Mouse (Mus musculus) limb, embryonic 11.5 days (tissue): ENCODE data around the gene Abca13. TPM values are rescaled to one million over a fixed set of nuclear protein-coding genes. Genes with fewer than 3 reads are reported as not detected.

ENCODE experiments used
- ATAC-seq: fragments of 200-750 bp; cut with Nextera tagmentation; 2 replicates; pipeline ENCODE4 v1.8.0; 2017; ENCODE audit warnings: low read depth; ENCODE audit not compliant: insufficient number of reproducible peaks, low FRiP score, low TSS enrichment
- DNase-seq: peaks from one replicate; pipeline ENCODE4 v3.0.0-alpha.2; 2015; ENCODE audit warnings: low spot score
- H3K27ac ChIP-seq: fragments of 300-500 bp; sonication (generic); replicated peaks from 2 replicates; pipeline ENCODE4 v1.5.1; 2014; ENCODE audit warnings: low read depth, mild to moderate bottlenecking, low read length
- H3K27me3 ChIP-seq: fragments of 300-500 bp; sonication (generic); 2 replicates; pipeline ENCODE4 v1.6.1; 2014; ENCODE audit warnings: mild to moderate bottlenecking, low read length, mixed read lengths; ENCODE audit not compliant: control insufficient read depth, insufficient read depth
- H3K36me3 ChIP-seq: fragments of 300-500 bp; sonication (generic); 2 replicates; pipeline ENCODE4 v1.6.1; 2014; ENCODE audit warnings: mild to moderate bottlenecking, low read length, moderate library complexity, mixed read lengths; ENCODE audit not compliant: control insufficient read depth, insufficient read depth
- H3K4me1 ChIP-seq: fragments of 300-500 bp; sonication (generic); 2 replicates; pipeline ENCODE4 v1.6.1; 2014; ENCODE audit warnings: low read length, mixed read lengths; ENCODE audit not compliant: control insufficient read depth, insufficient read depth
- H3K4me2 ChIP-seq: fragments of 300-500 bp; sonication (generic); 2 replicates; pipeline ENCODE4 v1.6.1; 2014; ENCODE audit warnings: low read depth, mild to moderate bottlenecking, moderate library complexity; ENCODE audit not compliant: severe bottlenecking
- H3K4me3 ChIP-seq: fragments of 300-500 bp; sonication (generic); 2 replicates; pipeline ENCODE4 v1.5.1; 2014; ENCODE audit warnings: low read depth, low read length
- H3K9ac ChIP-seq: fragments of 300-500 bp; sonication (generic); 2 replicates; pipeline ENCODE4 v1.6.1; 2014; ENCODE audit warnings: mild to moderate bottlenecking, low read length
- H3K9me3 ChIP-seq: fragments of 300-500 bp; sonication (generic); 2 replicates; pipeline ENCODE4 v1.6.1; 2016; ENCODE audit warnings: low read length; ENCODE audit not compliant: control insufficient read depth
- WGBS: fragments of 180-500 bp; shearing (Covaris S2); extraction: QIAGEN DNeasy Blood & Tissue Kit; methylation state at CpG from one replicate; pipeline ENCODE4 v1.1.7; 2014; 5-methylcytosine and 5-hydroxymethylcytosine counted together
- polyA plus RNA-seq: library from polyadenylated mRNA; unstranded; fragments of >200 nt; fragmentation: Nextera tagmentation; extraction: Ambion mirVana; gene quantifications from 2 replicates; pipeline ENCODE4 v1.2.1, GENCODE M21; 2014

Gene Abca13
- polyA plus RNA-seq, 1 experiment from 2014 or later: not detected

DNA sequence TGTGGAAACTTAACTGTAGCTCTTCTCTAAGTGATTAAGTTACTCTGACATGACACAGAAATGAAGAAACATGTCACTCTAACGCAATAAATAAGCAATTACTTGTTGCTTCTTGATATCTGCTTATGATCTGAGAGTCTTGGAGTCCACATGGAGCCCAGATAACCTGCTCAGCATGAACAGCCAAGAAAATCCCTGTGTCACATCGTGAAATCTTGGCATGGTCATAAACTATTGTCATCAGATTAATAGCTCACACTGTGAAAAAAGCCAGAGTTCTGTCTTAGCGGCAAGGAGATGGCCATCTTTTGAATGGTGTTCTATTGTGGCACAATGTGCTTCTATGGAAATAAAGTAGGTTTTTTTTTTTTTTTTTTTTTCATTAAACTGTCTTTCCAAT lies 336.8 kb downstream of the Abca13 start:
- Histone ChIP-seq H3K27ac (no peak overlapping the region), H3K9ac (no peak overlapping the region), H3K4me2 (no peak overlapping the region), H3K36me3 (no peaks in the 10 kb centered on the region), H3K4me3 (no peak overlapping the region), H3K27me3 (no peaks in the 10 kb centered on the region), H3K4me1 (no peaks in the 10 kb centered on the region), H3K9me3 (no peaks in the 10 kb centered on the region)
- 70% methylated on average over 3 of the region's 3 CpGs for WGBS
- ATAC-seq: no peak
- DNase-seq: no peak

DNA sequence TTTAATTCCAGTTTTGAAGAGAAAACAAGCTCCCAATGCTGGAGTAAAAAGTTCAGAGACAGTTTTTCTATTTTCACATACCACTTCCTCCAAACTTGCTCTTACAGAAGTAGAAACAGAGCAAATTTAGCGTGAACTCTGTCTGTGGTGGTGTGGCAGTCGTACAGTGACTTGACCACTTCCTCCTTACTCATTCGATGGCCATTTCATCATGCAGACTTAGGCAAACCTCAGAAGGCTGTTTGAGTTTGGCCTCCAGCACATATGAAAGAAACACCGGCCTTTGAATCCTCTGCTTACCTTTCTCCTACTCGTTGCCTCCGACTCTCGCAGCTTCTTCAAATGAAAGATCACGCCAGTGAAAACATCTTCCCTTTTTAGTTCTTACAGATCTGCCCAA lies 340.0 kb downstream of the Abca13 start:
- Histone ChIP-seq H3K27me3 (no peaks in the 10 kb centered on the region), H3K4me3 (no peak overlapping the region), H3K27ac (no peak overlapping the region), H3K4me1 (no peaks in the 10 kb centered on the region), H3K9me3 (no peaks in the 10 kb centered on the region), H3K9ac (no peak overlapping the region), H3K4me2 (no peak overlapping the region), H3K36me3 (no peaks in the 10 kb centered on the region)
- ATAC-seq: no peak
- no peak for DNase-seq
- 91% methylated on average over 8 of the region's 8 CpGs for WGBS

DNA sequence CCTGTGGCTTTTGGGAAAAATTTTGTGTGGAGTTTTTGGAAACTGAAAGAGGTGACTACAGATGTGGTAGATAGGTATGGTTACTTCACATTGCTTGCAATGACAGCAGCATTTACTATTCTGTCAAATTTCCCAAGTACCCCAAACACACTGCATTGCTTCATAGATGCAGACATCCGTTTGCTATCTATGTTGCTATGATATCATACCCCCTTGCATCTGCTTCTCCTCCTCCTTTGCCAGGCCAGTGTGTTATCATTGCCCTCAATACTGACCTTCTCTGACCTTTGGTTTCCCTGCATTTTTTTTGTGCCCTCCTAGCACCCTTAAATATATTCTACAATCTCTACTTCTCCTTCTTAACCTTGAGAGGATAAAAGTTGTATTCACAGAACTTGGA lies 341.4 kb downstream of the Abca13 start:
- DNase-seq (no peak), ATAC-seq (no peak)
- Histone ChIP-seq H3K27me3 (no peaks in the 10 kb centered on the region), H3K9ac (no peak overlapping the region), H3K36me3 (no peaks in the 10 kb centered on the region), H3K9me3 (no peaks in the 10 kb centered on the region), H3K4me1 (no peaks in the 10 kb centered on the region), H3K4me2 (no peak overlapping the region), H3K27ac (no peak overlapping the region), H3K4me3 (no peak overlapping the region)
- 87% methylated on average over 1 of the region's 1 CpGs for WGBS

DNA sequence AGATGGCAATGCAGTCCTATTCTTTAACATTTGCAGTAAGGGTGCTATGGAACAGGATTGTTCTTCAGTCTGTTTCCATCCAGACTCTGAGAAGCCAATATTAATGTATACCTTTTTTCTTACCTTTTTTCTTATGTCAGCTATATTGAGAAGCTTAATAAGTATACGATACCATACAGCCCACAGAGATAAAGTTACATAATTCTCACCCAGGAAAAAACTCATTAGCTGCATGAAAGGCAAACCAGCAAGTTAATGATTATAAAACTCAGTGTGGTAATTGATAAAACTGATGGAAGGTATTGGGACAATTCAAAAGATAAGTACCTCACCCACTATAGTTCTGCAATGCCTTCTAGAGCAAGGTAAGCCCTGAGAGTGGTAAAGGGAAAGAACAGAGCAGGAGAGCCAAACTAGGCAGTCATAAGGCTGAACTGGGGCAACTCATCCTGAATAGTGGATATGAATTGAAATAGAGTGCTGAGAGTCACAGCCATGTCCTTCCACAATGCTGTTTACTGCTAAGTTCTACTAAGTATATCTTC lies 342.0 kb downstream of the Abca13 start:
- H3K27ac ChIP-seq: no peak overlapping the region
- WGBS: 91% methylated on average over 1 of the region's 1 CpGs
- H3K27me3 ChIP-seq: no peaks in the 10 kb centered on the region
- H3K9me3 ChIP-seq: no peaks in the 10 kb centered on the region
- H3K4me1 ChIP-seq: no peaks in the 10 kb centered on the region
- H3K4me3 ChIP-seq: no peak overlapping the region
- no peak for ATAC-seq
- DNase-seq: no peak
- H3K36me3 ChIP-seq: no peaks in the 10 kb centered on the region
- no peak overlapping the region for H3K4me2 ChIP-seq
- H3K9ac ChIP-seq: no peak overlapping the region

DNA sequence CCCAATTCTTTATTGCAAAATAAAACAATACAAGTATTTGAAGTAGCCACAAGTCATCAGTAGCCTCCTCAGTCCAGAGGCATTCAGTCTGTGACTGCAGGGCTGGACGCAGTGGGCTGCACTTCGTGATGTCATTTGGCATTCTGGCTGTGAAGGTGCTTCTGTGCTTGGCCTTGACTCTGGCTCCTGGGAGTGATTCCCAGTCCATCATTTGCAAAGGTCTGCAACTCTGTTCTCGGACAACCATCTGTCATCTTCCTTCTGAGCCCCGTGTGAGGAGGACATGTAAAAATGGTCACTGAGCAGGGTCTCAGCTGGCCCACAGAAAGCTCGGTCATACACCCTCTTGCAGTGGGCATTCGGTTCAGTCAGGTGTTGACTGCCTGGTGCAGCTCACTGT lies 345.1 kb downstream of the Abca13 start:
- 42% methylated on average over 6 of the region's 6 CpGs for WGBS
- Histone ChIP-seq H3K4me1 (no peaks in the 10 kb centered on the region), H3K27me3 (no peaks in the 10 kb centered on the region), H3K4me2 (no peak overlapping the region), H3K4me3 (no peak overlapping the region), H3K36me3 (no peaks in the 10 kb centered on the region), H3K9ac (no peak overlapping the region), H3K9me3 (no peaks in the 10 kb centered on the region), H3K27ac (no peak overlapping the region)
- ATAC-seq: no peak
- no peak for DNase-seq

DNA sequence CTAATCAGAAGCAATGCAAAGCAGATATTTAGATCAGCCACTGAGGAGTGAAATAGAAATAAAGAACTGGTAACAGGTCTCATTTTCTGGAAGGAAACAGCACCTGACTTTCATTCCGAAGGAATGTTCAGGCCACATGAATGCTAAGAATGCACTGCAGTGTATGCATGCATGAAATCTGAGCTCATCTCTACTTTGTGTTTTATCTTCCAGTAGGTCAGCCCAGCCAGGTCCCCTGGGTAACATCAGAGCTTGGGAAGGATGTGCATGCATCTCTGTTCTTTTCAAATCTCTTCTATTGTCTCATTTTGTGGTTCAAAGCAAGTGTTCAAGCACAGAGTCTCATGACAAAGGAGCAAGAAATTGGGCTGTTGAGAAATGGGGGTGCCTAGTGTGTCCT lies 346.6 kb downstream of the Abca13 start:
- no peak overlapping the region for H3K4me2 ChIP-seq
- H3K9me3 ChIP-seq: no peaks in the 10 kb centered on the region
- H3K27me3 ChIP-seq: no peaks in the 10 kb centered on the region
- no peaks in the 10 kb centered on the region for H3K36me3 ChIP-seq
- 58% methylated on average over 1 of the region's 1 CpGs for WGBS
- no peak for DNase-seq
- no peaks in the 10 kb centered on the region for H3K4me1 ChIP-seq
- H3K4me3 ChIP-seq: no peak overlapping the region
- ATAC-seq: no peak
- H3K27ac ChIP-seq: no peak overlapping the region
- no peak overlapping the region for H3K9ac ChIP-seq

DNA sequence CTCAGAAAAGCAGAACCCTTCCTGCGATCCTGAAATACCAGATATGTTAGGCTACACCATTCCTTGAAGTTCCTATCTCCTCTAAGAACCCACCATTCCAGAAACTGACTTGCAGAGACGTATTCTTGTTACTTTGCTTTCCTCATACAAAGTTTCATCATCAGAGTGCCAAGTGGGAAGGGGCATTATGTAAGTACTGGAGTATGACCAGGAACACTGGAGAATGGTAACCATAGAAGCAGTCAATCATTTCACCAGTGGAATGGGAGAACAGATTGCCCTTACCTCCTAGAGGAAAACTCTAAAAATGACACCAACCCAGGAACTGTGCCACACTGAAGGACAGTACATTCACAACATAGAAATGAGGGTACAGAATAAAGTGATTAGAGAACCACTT lies 368.3 kb downstream of the Abca13 start:
- Histone ChIP-seq H3K27me3 (no peaks in the 10 kb centered on the region), H3K4me3 (no peak overlapping the region), H3K36me3 (no peaks in the 10 kb centered on the region), H3K9ac (no peak overlapping the region), H3K27ac (no peak overlapping the region), H3K9me3 (no peaks in the 10 kb centered on the region), H3K4me1 (no peaks in the 10 kb centered on the region), H3K4me2 (no peak overlapping the region)
- no peak for DNase-seq
- WGBS: 78% methylated on average over 2 of the region's 2 CpGs
- ATAC-seq: no peak

DNA sequence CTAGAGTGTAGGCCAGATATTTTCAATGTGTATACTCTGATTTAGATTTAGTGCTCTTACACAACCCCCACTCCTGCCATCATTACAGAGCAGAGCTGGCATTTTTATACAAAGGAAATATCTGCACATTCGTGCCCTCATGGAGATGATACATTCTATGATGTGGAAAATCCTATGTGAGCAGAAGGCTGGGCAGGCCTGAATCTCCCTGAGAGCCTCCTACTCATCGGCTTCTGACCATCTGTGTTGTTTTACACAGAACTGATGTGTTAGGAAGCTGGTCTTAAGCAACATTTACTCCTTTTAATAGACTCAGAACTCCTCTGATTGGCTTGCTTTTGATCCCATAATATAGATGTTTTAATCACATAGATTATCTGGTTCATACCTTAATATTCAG lies 376.6 kb downstream of the Abca13 start:
- DNase-seq: no peak
- Histone ChIP-seq H3K9ac (no peak overlapping the region), H3K27me3 (no peaks in the 10 kb centered on the region), H3K9me3 (no peaks in the 10 kb centered on the region), H3K36me3 (no peaks in the 10 kb centered on the region), H3K27ac (no peak overlapping the region), H3K4me1 (no peaks in the 10 kb centered on the region), H3K4me3 (no peak overlapping the region), H3K4me2 (no peak overlapping the region)
- 90% methylated on average over 2 of the region's 2 CpGs for WGBS
- ATAC-seq: no peak

DNA sequence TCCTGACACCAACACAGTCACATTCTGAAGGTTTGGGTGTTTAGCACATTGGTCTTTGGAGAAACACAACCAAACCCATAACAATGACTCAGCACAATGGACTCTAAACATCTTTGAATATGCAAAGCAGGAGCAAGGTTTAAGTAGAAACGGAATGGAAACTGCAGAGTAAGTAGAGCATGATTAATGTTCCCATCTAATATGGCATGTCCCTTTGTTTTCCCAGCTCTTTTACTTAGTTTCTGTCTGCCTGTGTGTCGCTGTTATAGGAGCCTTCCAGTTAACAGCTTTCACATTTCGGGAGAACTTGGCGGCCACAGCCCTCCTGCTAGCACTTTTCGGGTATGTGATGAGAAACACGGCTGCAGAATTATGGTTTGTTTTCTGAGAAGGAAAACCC lies 378.6 kb downstream of the Abca13 start:
- Histone ChIP-seq H3K36me3 (no peaks in the 10 kb centered on the region), H3K4me3 (no peak overlapping the region), H3K4me1 (no peaks in the 10 kb centered on the region), H3K9me3 (no peaks in the 10 kb centered on the region), H3K27me3 (no peaks in the 10 kb centered on the region), H3K27ac (no peak overlapping the region), H3K4me2 (no peak overlapping the region), H3K9ac (no peak overlapping the region)
- no peak for ATAC-seq
- 78% methylated on average over 6 of the region's 6 CpGs for WGBS
- DNase-seq: no peak
